Mouse (Mus musculus) retina, adult 2 months (tissue): Measurements from ENCODE around the gene Dapk3.
A peak's percentile ranks its signal among the peaks of the same experiment; 100 is the strongest.
"Not testable (repeated sequence)": the region's sequence is repeated elsewhere in the genome, so short reads cannot be mapped to it uniquely, and the experiment has no call there.

Experiments
- DNase-seq: peaks from one replicate; pipeline ENCODE4 v3.0.0-alpha.2; 2012; ENCODE audit warnings: low read depth, low spot score

Gene Dapk3

GRCm38 (mm10) chr10:81200141-81200540 lies 17.3 kb downstream of the Dapk3 start:
- no peak for DNase-seq

- DNase-seq = no peak
Measured at GRCm38 (mm10) chr10:81200605-81201287, 17.9 kb downstream of the Dapk3 start.

GRCm38 (mm10) chr10:81201807-81202758 lies 19.3 kb downstream of the Dapk3 start, which contains the start of gene Nmrk2:
Gene Nmrk2, minus strand, starts transcription at chr10:81202051.
- no peak for DNase-seq

DNA sequence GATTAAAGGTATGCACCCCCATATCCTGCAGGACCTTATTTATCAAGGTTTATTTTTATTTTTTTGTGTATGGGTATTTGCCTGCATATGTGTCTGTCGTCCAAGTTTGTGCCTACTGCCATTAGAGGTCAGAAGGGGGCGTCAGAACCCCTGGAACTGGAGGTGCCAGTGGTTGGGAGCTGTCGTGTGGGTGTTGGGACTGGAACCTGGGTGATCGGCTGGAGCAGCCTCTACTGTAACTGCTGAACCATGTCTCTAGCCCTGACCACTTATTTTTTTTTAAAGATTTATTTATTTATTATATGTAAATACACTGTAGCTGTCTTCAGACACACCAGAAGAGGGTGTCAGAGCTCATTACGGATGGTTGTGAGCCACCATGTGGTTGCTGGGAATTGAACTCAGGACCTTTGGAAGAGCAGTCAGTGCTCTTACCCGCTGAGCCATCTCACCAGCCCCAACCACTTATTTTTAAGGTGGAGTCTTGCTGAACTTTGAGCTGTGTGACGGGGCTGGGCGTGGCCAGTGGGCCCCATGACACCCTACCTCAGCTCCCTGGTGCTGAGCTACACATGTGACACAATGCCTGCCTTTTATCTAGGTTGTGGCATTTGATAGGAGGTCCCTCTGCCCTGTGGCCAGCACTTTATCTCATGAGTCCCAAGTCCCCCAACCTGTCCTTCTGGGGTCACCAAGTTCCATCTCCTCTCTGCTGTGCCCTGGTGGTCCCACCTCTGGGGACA lies 20.3 kb downstream of the Dapk3 start:
- no peak for DNase-seq

GRCm38 (mm10) chr10:81204137-81204536 lies 21.3 kb downstream of the Dapk3 start:
- no peak for DNase-seq

DNA sequence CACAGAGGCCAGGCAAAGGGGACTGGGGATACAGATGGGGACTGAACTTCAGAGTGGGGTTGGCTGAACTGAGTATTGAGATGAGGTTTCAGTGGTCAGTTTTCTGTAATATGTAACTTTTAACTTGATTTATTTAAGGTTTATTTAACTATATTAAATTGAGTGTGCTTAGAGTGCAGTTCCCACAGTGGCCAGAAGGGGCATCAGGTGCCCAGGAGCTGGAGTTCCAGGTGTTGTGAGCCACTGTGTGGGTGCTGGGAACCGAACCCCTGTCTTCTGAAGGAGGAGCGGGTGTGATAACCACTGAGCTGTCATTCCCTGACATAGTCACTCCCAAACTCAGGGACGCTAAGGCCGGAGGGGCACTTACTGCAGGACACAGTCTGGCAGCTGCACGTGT lies 27.3 kb downstream of the Dapk3 start:
- no peak for DNase-seq

DNA sequence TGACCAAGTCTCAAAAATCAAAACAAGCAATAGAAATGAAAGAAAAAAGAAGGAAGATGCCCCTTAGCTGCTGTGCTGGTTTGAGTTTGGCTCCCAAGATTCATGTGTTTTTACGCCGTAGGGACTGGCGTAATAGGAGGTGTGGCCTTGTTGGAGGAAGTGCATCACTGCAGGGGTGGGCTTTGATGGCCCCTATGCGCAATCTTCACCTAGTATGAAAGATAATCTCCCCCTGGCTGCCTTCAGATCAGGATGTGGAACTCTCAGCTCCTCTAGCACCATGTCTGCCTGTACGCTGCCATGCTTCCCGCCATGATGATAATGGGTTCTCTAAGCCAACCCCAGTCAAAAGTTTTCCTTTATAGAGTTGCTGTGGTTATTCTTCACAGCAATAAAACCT lies 33.5 kb downstream of the Dapk3 start:
- DNase-seq = no peak

DNA sequence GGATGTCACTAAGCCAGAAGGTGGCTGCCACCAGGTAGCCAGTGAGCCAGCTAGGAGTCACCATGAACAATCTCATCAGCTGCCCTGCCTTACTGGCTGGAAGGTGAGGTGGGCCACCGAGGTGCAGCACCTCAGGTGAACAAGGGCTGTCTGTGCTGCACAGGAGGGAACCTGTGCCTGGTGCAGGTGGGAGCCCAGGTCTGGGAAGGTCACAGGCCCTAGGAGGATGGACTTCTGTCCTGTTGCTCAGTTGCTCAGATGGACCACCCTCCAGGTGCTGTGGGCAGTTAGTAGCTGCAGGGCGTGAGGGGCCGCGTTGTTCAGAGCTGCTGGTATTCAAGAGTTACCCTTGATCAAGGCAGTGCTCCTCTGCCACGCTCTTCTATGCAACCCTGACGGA lies 34.0 kb downstream of the Dapk3 start:
- DNase-seq = no peak

DNA sequence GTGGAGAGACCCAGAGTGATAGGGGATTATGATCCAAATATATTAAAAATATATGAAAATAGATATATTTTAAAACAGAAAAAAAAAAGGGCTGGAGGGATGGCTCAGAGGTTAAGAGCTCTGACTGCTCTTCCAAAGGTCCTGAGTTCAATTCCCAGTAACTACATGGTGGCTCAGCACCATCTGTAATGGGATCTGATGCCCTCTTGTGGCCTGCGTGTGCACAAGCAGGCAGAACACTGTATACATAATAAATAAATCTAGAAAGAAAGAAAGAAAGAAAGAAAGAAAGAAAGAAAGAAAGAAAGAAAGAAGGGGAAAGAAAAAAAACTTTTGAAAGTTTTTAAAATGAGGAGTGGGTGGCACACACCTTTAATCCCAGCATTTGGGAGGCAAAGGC lies 34.5 kb downstream of the Dapk3 start:
- DNase-seq = not testable (repeated sequence)

DNA sequence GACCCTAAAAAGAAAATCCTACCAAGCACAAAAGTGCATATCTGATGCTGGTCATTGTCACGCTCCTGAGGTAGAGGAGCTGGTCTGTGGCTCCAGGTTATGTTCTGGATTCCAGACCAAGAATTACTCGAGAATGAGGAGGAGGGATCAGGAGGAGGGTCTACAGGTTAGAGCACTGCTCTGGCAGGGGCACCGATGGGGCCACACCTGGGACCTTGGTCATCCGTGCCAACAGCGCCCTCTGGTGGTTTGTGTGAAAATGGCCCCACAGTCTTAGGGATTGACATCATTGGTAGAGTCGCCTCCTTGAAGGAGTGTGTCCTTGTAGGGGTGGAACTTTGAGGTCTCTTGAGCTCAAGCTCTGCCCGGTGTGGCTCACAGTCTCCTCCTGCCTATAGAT lies 35.2 kb downstream of the Dapk3 start:
- DNase-seq = no peak

DNA sequence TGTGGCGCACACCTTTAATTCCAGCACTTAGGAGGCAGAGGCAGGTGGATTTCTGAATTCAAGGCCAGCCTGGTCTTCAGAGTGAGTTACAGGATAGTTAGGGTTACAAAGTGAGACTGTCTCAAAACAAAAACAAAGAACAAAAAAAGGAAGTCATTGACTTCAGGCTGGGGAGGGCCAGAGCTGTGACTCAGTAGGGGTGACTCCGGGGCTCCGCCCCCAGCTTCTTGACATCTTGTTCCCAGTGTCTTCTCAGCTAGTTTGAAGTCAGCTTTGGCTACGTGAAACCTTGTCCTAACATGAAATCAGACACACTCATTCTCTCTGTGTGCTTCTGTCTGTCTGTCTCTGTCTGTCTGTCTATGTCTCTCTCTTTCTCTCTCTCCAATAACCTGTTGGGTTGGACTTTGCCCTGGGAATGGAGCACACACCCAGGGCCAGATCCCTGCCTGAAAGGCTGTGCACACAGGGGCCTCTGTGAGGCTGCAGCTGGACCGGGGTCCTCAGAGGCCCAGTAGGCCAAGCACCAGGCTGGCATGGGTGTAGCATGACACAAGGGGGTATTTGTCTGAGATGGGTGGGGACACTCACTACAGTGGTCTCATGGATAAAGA lies 38.7 kb downstream of the Dapk3 start:
- DNase-seq = no peak

DNA sequence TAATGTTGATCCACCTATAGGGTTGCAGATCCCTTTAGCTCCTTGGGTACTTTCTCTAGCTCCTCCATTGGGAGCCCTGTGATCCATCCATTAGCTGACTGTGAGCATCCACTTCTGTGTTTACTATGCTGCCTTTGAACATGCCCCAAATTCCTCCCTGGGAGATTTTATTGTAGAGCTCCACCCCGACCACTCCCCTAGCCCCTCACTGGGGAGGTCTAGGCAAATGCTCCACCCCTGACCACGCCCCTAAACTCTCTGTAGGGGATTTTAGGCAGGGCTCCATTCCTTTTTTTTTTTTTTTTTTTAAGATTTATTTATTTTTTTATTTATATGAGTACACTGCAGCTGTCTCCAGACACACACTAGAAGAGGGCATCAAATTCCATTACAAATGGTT lies 40.9 kb downstream of the Dapk3 start:
- not testable (repeated sequence) for DNase-seq

DNA sequence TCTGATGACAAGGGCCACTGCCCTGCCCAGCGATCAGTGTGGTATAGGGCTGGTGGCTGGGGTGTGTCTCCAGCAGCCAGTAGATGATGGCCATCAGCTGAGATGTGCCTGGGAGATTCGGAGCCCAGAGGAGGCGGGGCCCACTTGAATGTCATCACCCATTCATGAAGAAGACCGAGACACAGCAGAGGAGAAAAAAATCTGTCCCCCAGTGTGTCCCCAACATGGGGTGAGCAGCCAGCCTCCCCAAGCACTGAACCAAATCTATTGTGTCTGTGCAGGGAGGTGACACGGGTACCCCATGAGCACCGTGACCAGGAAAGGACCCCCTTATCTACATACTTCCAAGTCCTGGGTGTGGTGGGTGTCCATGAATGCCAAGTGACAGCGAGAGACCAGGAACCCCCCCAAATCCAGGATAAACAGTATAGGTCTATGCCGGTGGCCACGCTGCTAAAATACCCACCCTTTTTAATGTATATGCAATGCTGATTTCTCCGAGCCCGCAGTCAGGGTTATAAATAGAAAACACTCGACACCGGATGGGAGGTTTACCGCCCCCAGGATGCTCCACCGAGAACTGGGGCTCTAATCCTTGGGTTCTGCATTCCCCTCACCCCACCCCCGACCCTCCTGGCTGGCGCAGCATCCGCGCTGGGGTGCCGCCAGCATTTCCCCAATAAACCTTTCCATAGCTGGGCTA lies 47.1 kb downstream of the Dapk3 start:
- DNase-seq = no peak

DNA sequence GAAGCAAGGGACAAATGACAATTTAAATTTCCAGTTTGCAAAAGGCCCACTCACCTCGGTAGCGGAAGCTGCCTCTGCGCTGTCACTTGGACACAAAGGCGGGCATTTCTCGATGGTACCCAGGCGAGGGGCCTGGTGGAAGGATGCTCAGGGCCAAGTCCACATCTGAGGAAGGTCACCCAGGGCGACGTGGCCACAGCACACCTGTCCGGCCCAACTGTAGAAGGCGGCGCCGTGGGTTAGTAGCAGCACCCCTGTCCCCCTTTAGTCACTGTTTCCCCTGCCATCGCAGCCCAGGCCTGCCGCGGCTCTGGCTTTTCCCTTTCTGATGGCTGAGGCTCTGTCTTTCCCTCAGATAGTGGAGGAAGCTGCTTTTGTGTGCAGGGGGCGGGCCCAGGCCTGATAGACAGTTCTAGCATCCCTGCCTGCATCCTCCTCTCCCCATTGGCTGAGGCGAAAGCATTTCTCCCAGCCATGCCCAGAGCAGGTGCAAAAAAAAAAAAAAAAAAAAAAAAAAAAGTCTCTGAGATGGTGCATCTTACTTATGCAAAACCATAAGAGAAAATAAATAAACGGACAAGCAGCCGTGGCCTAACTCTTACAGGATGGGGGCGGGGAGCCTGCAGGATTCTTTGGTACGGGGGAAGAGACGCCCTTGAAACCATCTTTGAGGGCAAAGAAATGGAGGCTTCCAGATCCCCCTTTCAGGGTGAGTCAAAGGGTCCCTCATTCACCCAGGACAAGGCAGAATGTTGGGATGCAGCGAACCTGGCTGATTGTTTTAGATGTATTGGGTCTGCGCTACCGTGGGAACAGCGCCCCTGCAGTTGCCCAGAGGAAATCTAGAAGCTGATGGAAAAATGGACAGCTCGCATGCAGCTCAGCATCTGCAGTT lies 47.9 kb downstream of the Dapk3 start, which contains the start of gene Atcay:
TSS of gene Atcay (minus strand) at position 396 of the 895 bp plus-strand sequence.
- DNase-seq = no peak

- DNase-seq = no peak
Measured at GRCm38 (mm10) chr10:81231436-81231835, 48.6 kb downstream of the Dapk3 start.

DNA sequence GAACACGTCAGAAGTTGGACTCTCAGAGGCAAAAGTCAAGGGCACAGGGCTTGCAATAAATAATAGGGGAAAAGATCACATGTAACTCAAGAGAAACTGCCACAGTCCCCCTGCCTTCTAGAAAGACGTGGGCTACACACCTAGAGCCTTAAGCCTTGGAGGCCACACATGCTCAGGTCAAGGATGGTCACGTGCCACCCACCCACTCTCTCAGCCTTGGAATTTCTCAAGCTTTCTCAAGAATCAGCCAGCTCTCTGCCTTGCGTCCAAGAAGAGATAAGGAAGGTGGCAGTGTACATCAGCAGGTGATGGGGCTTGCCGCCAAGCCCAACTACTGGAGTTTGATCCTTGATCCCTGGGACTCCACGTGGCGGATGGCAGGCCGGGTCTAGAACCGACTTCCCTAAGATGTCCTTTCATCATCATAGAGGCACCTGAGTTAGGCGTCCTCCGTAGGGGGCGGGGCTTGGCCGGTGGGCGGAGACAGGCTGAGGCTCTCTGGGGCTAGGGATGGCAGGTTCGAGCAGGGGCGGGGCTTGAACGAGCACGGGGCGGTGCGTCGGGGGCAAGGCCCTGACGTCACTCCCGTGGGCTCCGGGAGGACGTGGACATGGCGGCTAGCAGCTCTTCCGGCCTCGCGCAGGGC lies 49.9 kb downstream of the Dapk3 start, which contains the start of gene Zfr2:
TSS of gene Zfr2 (plus strand) at position 576 of the 646 bp plus-strand sequence.
- DNase-seq = peak; percentile 74

DNA sequence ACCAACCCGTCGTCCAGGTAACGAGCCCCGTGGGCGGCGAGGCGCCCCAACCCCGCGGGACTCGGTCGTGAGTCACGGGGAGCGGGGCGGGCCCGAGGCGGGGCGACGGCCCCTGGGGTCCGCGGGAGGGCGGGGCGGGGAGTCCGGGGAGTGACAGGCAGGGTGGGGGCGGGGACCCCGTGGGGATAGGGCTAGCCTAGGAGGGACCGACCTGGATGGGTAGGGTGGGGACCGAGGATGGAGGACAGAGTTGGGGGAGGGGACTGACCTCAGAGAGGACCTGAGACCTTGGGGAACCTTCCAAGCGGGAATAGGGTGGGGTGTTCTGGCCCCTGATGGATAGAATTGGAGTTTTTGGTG lies 50.4 kb downstream of the Dapk3 start:
- DNase-seq = no peak

DNA sequence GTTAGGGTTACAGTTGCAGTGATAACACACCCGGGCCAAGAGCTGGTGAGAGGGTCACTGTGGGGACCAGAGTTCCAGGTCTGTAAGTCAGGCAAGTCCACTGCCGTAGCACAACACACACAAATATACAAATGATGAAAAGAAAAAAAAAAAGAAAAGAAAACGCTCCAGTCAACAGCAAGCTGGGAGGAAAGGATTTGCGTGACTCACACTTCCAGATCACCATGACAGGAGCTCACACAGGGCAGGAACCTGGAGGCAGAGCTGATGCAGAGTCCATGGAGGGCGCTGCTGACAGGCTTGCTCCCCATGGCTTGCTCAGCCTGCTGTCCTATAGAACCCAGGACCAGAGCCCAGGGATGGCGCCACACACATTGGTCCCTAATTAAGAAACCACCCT lies 51.4 kb downstream of the Dapk3 start:
- no peak for DNase-seq
